Mouse (Mus musculus) lung, postnatal 0 days (tissue): ENCODE measurements around the gene Lrrc10.

Experiments
- CTCF ChIP-seq: IDR thresholded peaks from 2 replicates; pipeline ENCODE4 v1.5.1; 2016; ENCODE audit warnings: antibody characterized with exemption, mild to moderate bottlenecking
- EP300 ChIP-seq: IDR thresholded peaks from 2 replicates; pipeline ENCODE4 v1.6.1; 2016; ENCODE audit warnings: antibody characterized with exemption, mild to moderate bottlenecking, control low read depth

- TF ChIP-seq CTCF (peak; percentile 81), EP300 (no peak)
Observed at GRCm38 (mm10) chr10:117078284-117078683, 33.1 kb downstream of the Lrrc10 start.
